Mouse (Mus musculus) left cerebral cortex, postnatal 25 days (tissue): Measurements from ENCODE around the gene Olfr678. TPM values are rescaled to one million over a fixed set of nuclear protein-coding genes. Genes with fewer than 3 reads are reported as not detected.
"Not testable (repeated sequence)": the region's sequence is repeated elsewhere in the genome, so short reads cannot be mapped to it uniquely, and the experiment has no call there.

Source experiments
- DNase-seq, 2 experiments: peaks; one replicate each; pipeline ENCODE4 v3.0.0; 2022; ENCODE audit warnings: low spot score in 2 of 2, mixed read lengths in 1 of 2
- intact Hi-C: fragments of 180-260 bp; cut with DNase I; formaldehyde crosslinking; loops from one replicate; pipeline ENCODE4 v1.15.1; 2025
- total RNA-seq, 2 experiments: library from RNA; stranded (reverse); gene quantifications; 2 replicates each; pipeline ENCODE4 v1.2.3; 2021

Gene Olfr678
- total RNA-seq, result not detected

DNA sequence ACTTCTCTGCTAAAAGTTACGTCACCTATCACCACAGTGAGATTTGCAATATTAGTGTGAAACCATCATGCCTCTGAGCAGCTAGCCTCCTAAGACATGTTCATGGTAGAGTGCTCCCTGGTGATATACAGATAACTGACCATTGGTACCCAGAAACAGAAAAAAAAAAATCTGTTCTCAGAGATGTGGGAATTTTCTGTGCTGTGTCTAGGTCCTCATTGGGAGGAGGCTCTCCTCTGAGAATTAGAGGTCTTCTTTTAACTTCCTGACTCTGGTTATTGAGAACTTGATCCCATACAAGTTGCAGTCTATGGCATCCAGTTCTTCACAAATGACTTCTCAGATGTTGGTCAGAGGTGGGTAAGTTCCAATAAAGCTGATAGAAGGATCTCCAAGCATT, at the start of gene Olfr678:
TSS of gene Olfr678 (plus strand) at position 301 of the 400 bp plus-strand sequence.
- no peak for DNase-seq
- intact Hi-C loops, result no loop called here

DNA sequence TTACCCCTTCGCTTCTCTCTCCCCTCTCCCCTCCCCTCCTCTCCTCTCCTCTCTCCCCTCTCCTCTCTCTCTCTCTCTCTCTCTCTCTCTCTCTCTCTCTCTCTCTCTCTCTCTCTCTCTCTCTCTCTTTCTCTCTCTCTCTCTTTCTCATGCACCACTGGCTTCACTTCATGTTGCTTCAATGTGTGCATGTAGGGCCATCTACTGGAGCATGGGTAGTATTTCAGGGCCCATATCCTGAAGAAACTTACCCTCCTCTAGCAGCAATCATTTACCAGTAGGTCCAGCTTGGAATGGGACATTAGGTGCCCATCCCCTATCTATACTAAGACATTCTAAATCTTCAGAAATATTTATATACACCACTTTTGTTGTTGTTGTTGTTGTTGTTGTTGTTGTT, 41.7 kb upstream of the Olfr678 start:
- DNase-seq, result no peak

DNA sequence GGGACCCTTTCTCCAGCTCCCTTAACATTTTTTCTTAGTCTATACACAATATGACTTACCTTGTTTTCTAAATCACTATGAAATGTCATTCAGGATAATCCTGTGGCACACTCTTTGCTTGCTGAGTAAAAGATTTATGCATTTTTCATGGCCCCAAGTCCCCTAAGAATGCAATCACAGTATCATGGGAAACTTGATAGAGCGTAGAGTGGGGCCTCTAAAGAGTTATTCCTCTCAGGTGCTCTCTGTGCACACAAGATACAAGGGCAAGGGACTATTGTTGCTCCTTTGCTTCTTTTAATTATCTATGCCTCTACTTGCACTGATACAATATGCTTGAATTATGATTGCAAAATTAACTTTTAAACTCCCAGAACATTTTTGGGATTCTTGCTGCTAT, 35.9 kb upstream of the Olfr678 start, which contains the start of gene Olfr675:
TSS of gene Olfr675 (minus strand) at position 101 of the 400 bp plus-strand sequence.
- intact Hi-C loops, result no loop called here
- DNase-seq, result no peak

More for the DNA sequence above, 41.7 kb upstream of the Olfr678 start:
- intact Hi-C loops, result no loop called here

DNA sequence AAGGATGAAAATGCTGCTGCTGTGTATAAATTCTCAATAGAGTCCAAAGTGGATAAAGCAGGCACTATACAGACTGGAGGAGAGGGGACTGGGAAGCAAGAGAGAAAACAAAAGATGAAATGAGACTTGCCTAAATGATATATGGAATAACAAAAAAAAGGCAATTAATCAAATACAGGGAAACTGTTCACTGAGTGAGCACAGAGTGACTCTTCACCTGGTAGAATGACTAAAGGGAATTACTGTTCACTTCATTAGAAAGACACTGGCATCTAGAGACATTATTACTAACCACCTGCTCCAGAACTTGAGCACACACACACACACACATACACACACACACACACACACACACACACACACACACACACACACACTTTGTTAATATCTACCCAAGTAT, 31.9 kb upstream of the Olfr678 start, which contains the start of gene Olfr676:
TSS of gene Olfr676 (plus strand) at position 301 of the 400 bp plus-strand sequence.
- DNase-seq, result no peak
- intact Hi-C loops, result no loop called here

DNA sequence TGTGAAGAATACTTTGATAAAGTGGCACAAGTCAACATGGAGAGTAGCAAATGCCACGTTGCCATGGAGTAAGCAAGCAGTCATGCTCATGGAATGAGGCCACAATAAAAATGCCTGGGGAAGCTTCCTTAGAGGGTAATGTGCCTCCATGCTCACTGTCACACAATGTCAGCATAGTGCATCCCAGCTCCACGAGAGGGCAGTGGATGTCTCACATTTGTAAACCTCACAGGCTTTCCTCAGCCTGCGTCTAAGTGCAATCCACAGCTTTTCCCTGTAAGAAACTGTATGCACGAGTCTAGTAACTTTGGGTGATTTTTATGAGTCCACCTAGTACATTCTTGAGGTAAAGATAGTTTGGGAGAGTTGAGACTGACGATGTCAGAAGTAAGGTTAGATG, 30.4 kb upstream of the Olfr678 start:
- DNase-seq, intact Hi-C loops: not testable (repeated sequence)

DNA sequence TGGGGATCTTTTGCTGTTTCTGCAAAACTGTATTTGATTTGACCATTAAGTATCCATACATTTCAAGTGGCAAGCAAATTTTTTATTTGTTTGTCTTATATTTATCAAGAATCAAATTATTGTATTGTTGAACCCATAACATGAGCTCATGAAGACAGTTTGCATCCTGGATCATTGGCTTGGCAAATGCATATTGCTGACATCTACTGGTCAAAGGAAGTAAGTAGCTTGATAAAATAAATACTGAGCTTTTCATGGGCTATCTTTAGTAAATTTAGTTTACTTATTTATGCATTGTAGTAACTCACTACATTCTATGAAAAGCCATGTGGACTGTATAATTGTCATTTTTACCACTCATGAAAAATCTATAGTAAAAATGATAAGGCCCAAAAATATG, 5.3 kb upstream of the Olfr678 start:
- intact Hi-C loops, result no loop called here

DNA sequence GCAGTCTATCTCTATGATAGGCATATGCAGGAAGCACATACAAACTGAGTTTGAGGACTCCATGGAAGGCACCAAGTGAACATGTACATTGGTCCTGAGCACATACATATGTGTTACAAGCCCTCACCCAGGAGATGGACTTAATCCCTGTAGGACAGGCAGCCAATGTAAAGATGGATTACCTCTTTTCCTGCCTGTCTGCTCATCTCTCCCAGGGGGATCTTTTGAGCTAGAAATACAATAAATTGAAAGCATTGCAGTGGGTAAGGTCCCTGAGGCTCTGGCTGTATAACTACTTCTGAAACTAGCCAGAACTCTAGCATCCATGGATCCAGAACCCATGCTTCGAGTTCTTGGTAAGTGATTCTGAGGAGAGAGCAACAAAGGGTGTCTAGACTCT, 16.6 kb downstream of the Olfr678 start, which contains the start of gene Olfr679:
TSS of gene Olfr679 (plus strand) at position 301 of the 400 bp plus-strand sequence.
- intact Hi-C loops, result no loop called here
- no peak for DNase-seq

More for the DNA sequence above, 5.3 kb upstream of the Olfr678 start:
- no peak for DNase-seq

DNA sequence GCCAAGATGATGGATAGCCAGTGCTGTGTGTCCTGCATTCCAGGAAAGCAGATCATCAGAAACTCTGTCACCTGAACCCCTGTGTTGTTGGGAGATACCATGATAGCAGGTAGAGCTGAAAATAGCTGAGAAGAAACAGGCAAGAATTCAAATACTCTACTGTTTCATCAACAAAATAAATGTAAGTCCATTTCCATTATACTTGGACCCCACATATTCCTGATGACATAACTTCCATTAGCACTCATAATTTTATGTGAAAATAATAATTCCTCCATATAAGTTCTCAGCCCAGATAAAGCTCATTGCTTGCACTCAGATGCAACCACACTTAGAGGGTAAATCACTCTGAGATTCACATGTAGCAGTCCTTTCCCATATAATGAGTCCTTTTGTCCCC, 28.4 kb downstream of the Olfr678 start, which contains the start of gene Olfr680-ps1:
TSS of gene Olfr680-ps1 (minus strand) at position 101 of the 400 bp plus-strand sequence.
- intact Hi-C loops, DNase-seq: not testable (repeated sequence)

DNA sequence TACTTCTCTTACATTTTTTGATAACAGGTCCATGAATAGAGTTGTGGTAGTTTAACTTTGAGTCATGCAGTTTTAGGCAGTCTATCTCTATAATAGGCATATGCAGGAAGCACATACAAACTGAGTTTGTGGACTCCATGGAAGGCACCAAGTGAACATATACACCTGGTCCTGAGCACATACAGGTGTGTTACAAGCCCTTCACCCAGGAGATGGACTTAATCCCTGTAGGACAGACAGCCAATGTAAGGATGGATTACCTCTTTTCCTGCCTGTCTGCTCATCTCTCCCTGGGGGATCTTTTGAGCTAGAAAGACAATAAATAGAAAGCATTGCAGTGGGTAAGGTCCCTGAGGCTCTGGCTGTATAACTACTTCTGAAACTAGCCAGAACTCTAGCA, 52.3 kb downstream of the Olfr678 start, which contains the start of gene Olfr681:
TSS of gene Olfr681 (plus strand) at position 301 of the 400 bp plus-strand sequence.
- no peak for DNase-seq
- intact Hi-C loops, result no loop called here

Other genes with a start within 250 kb of the Olfr678 start
- gene Usp17lb, start 221.9 kb upstream of the Olfr678 start, total RNA-seq, result not detected
- not detected for gene Usp17la, start 207.5 kb upstream of the Olfr678 start, total RNA-seq
- gene Olfr665, start 186.4 kb upstream of the Olfr678 start, total RNA-seq, result not detected
- not detected for gene Olfr666, start 168.5 kb upstream of the Olfr678 start, total RNA-seq
- gene Olfr667, start 143.0 kb upstream of the Olfr678 start, total RNA-seq, result not detected
- not detected for gene Olfr668, start 136.4 kb upstream of the Olfr678 start, total RNA-seq
- not detected for gene Olfr669, start 130.2 kb upstream of the Olfr678 start, total RNA-seq
- gene Olfr670, start 101.9 kb upstream of the Olfr678 start, total RNA-seq, result not detected
- gene Olfr671, start 85.3 kb upstream of the Olfr678 start, total RNA-seq, result not detected
- gene Olfr672, start 62.4 kb upstream of the Olfr678 start, total RNA-seq, result not detected
- not detected for gene Olfr675, start 36.0 kb upstream of the Olfr678 start, total RNA-seq
- not detected for gene Olfr676, start 31.8 kb upstream of the Olfr678 start, total RNA-seq
- gene Olfr677, start 13.1 kb upstream of the Olfr678 start, total RNA-seq, result not detected
- gene Olfr679, start 16.7 kb downstream of the Olfr678 start, total RNA-seq, result not detected
- not detected for gene Olfr680-ps1, start 28.3 kb downstream of the Olfr678 start, total RNA-seq
- gene Olfr681, start 52.4 kb downstream of the Olfr678 start, total RNA-seq, result not detected
- not detected for gene Olfr683, start 82.5 kb downstream of the Olfr678 start, total RNA-seq
- gene Olfr684, start 99.2 kb downstream of the Olfr678 start, total RNA-seq, result not detected
- gene Olfr685, start 121.5 kb downstream of the Olfr678 start, total RNA-seq, result not detected
- not detected for gene Olfr686, start 143.0 kb downstream of the Olfr678 start, total RNA-seq
- not detected for gene Olfr688, start 223.6 kb downstream of the Olfr678 start, total RNA-seq
- gene Olfr689, start 246.7 kb downstream of the Olfr678 start, total RNA-seq, result not detected